Mouse (Mus musculus) liver, embryonic 15.5 days (tissue): Measurements from ENCODE around the gene Cmtm3. TPM values are rescaled to one million over a fixed set of nuclear protein-coding genes. Genes with fewer than 3 reads are reported as not detected.
A peak's percentile ranks its signal among the peaks of the same experiment; 100 is the strongest.

ENCODE experiments used
- ATAC-seq: fragments of 200-750 bp; cut with Nextera tagmentation; 2 replicates; pipeline ENCODE4 v1.8.0; 2017; ENCODE audit warnings: moderate number of reproducible peaks, mild to moderate bottlenecking, moderate library complexity; ENCODE audit not compliant: insufficient read depth
- H3K27ac ChIP-seq: fragments of 300-500 bp; sonication (generic); replicated peaks from 2 replicates; pipeline ENCODE4 v1.5.1; 2015; ENCODE audit warnings: mild to moderate bottlenecking, inconsistent platforms
- H3K27me3 ChIP-seq: fragments of 300-500 bp; sonication (generic); 2 replicates; pipeline ENCODE4 v1.6.1; 2015; ENCODE audit warnings: mild to moderate bottlenecking, inconsistent platforms
- H3K36me3 ChIP-seq: fragments of 300-500 bp; sonication (generic); replicated peaks from 2 replicates; pipeline ENCODE4 v1.6.1; 2015; ENCODE audit warnings: moderate library complexity, mild to moderate bottlenecking, inconsistent platforms
- H3K4me1 ChIP-seq: fragments of 300-500 bp; sonication (generic); replicated peaks from 2 replicates; pipeline ENCODE4 v1.6.1; 2015; ENCODE audit warnings: inconsistent platforms
- H3K4me2 ChIP-seq: fragments of 300-500 bp; sonication (generic); 2 replicates; pipeline ENCODE4 v1.6.1; 2015; ENCODE audit warnings: moderate library complexity, mild to moderate bottlenecking, inconsistent platforms
- H3K4me3 ChIP-seq: fragments of 300-500 bp; sonication (generic); replicated peaks from 2 replicates; pipeline ENCODE4 v1.5.1; 2015; ENCODE audit warnings: mild to moderate bottlenecking, inconsistent platforms
- H3K9ac ChIP-seq: fragments of 300-500 bp; sonication (generic); 2 replicates; pipeline ENCODE4 v1.6.1; 2015; ENCODE audit warnings: moderate library complexity, mild to moderate bottlenecking, inconsistent platforms
- H3K9me3 ChIP-seq: fragments of 300-500 bp; sonication (generic); replicated peaks from 2 replicates; pipeline ENCODE4 v1.6.1; 2016; ENCODE audit warnings: inconsistent platforms
- WGBS: fragments of 180-500 bp; shearing (Covaris S2); methylation state at CpG from one replicate; pipeline ENCODE4 v1.1.7; 2015; ENCODE audit warnings: mixed read lengths; ENCODE audit not compliant: insufficient replicate concordance; 5-methylcytosine and 5-hydroxymethylcytosine counted together
- polyA plus RNA-seq: library from polyadenylated mRNA; unstranded; fragments of >200 nt; fragmentation: Nextera tagmentation; extraction: Ambion mirVana; gene quantifications from 2 replicates; pipeline ENCODE4 v1.2.1, GENCODE M21; 2015

Cmtm3 gene
- polyA plus RNA-seq, 1 experiment from 2014 or later, result 18.5 TPM

DNA sequence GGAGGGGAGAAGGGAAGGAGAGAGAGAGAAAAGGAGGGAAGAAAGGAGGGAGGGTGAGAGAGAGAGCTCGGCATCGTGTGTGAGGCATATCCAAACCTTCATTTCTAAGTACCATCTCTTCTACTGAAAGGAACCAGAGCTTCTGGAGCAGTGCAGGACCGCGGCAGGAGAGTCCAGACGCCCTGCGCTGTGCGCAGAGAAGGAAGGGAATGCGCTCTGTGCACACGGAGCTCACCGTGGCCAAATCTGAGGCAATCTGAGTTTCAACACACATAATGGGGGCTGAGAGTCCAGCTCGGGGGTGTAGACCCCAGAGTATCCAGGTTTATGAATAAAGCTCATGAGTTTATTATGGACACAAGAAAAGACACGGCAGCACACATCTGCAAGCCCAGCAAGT is 30.4 kb downstream of the Cmtm3 start:
- H3K36me3 ChIP-seq, result no peaks in the 10 kb centered on the region
- WGBS, result 73% methylated on average over 12 of the region's 12 CpGs
- no peak overlapping the region for H3K27ac ChIP-seq
- H3K9ac ChIP-seq, result no peak overlapping the region
- H3K9me3 ChIP-seq, result no peaks in the 10 kb centered on the region
- H3K4me1 ChIP-seq, result 0 out of 2 replicates have a peak, but pooled peaks cover 3% of the 10 kb centered on the region
- no peak for ATAC-seq
- H3K4me3 ChIP-seq, result no peak overlapping the region
- no peaks in the 10 kb centered on the region for H3K27me3 ChIP-seq
- H3K4me2 ChIP-seq, result no peak overlapping the region

GRCm38 (mm10) chr8:104370071-104370470 is 30.9 kb downstream of the Cmtm3 start:
- no peaks in the 10 kb centered on the region for H3K36me3 ChIP-seq
- no peak overlapping the region for H3K4me2 ChIP-seq
- H3K9me3 ChIP-seq, result no peaks in the 10 kb centered on the region
- H3K4me1 ChIP-seq, result 0 out of 2 replicates have a peak, but pooled peaks cover 3% of the 10 kb centered on the region
- H3K27ac ChIP-seq, result no peak overlapping the region
- WGBS, result 56% methylated on average over 6 of the region's 6 CpGs
- no peaks in the 10 kb centered on the region for H3K27me3 ChIP-seq
- no peak overlapping the region for H3K4me3 ChIP-seq
- ATAC-seq, result no peak
- no peak overlapping the region for H3K9ac ChIP-seq

- Histone ChIP-seq H3K9me3 (no peaks in the 10 kb centered on the region), H3K4me1 (peaks cover 5% of the 10 kb centered on the region; the same call in 1 of the 2 replicates), H3K4me3 (no peak overlapping the region), H3K9ac (no peak overlapping the region), H3K27ac (no peak overlapping the region), H3K36me3 (no peaks in the 10 kb centered on the region), H3K27me3 (no peaks in the 10 kb centered on the region), H3K4me2 (no peak overlapping the region)
- no peak for ATAC-seq
- WGBS, result 65% methylated on average over 6 of the region's 6 CpGs
Measured at GRCm38 (mm10) chr8:104371121-104371520, 31.9 kb downstream of the Cmtm3 start.

GRCm38 (mm10) chr8:104373779-104374178 is 34.6 kb downstream of the Cmtm3 start:
- Histone ChIP-seq H3K4me3 (no peak overlapping the region), H3K9me3 (no peaks in the 10 kb centered on the region), H3K4me1 (peaks cover 5% of the 10 kb centered on the region; the same call in 1 of the 2 replicates), H3K9ac (no peak overlapping the region), H3K36me3 (no peaks in the 10 kb centered on the region), H3K27me3 (no peaks in the 10 kb centered on the region), H3K27ac (no peak overlapping the region), H3K4me2 (no peak overlapping the region)
- ATAC-seq, result no peak
- WGBS, result 67% methylated on average over 11 of the region's 11 CpGs

DNA sequence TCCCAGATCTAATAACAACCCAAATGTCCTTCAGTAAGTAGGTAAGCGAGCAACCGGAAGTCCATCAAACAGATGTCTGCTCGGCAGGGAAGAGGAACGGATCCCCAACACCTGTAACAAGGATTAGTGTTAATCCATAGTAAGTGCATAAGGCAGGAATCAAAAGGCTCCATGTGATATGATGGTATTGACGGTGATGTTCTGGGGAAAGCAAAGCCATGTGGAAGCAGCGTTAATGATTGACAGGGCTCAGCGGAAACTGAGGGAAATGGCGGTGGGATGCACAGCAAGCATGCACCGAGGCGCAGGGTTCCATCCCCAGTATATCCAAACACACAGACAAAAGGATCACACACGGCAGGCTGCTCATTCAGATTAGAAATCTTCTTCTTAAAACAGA is 35.1 kb downstream of the Cmtm3 start:
- Histone ChIP-seq H3K36me3 (no peaks in the 10 kb centered on the region), H3K4me3 (no peak overlapping the region), H3K4me1 (peaks cover 5% of the 10 kb centered on the region; the same call in 1 of the 2 replicates), H3K9me3 (no peaks in the 10 kb centered on the region), H3K27me3 (no peaks in the 10 kb centered on the region), H3K4me2 (no peak overlapping the region), H3K27ac (no peak overlapping the region), H3K9ac (no peak overlapping the region)
- ATAC-seq, result no peak
- WGBS, result 72% methylated on average over 11 of the region's 11 CpGs

- peak; percentile 63 for ATAC-seq
- no peaks in the 10 kb centered on the region for H3K9me3 ChIP-seq
- peak overlapping the region; percentile 20; the same call in 1 of the 2 replicates for H3K4me2 ChIP-seq
- H3K27ac ChIP-seq, result peak overlapping the region; percentile 51; the same call in 1 of the 2 replicates
- no peaks in the 10 kb centered on the region for H3K36me3 ChIP-seq
- no peak overlapping the region for H3K9ac ChIP-seq
- H3K4me1 ChIP-seq, result peaks cover 5% of the 10 kb centered on the region; the same call in 1 of the 2 replicates
- H3K27me3 ChIP-seq, result no peaks in the 10 kb centered on the region
- 52% methylated on average over 14 of the region's 14 CpGs for WGBS
- H3K4me3 ChIP-seq, result no peak overlapping the region
Measured at GRCm38 (mm10) chr8:104374864-104375846, 35.9 kb downstream of the Cmtm3 start.

DNA sequence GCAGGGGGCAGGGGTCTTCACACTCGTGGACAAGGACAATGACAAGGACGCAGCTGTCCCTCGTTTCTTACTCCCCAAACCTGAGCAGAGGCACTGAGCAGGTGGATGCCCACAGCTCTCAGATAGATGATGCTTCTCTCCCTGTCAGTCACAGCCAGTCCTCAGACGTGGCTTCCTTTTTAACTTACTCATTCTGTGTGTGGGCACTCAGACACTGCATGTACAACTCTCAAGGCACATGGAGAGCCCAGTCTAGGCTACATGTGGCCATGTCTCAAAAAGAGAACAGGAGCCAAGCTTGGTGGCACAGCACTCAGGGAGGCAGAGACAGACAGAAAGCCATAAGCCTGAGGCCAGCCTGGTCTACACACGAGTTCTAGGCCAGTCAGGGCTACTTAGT is 36.7 kb downstream of the Cmtm3 start:
- no peak overlapping the region for H3K9ac ChIP-seq
- H3K4me2 ChIP-seq, result no peak overlapping the region
- no peaks in the 10 kb centered on the region for H3K27me3 ChIP-seq
- WGBS, result 53% methylated on average over 5 of the region's 5 CpGs
- H3K9me3 ChIP-seq, result no peaks in the 10 kb centered on the region
- no peak overlapping the region for H3K4me3 ChIP-seq
- no peaks in the 10 kb centered on the region for H3K36me3 ChIP-seq
- ATAC-seq, result no peak
- H3K4me1 ChIP-seq, result peaks cover 5% of the 10 kb centered on the region; the same call in 1 of the 2 replicates
- 0 out of 2 replicates have a peak overlapping the region, but pooled peaks have one; percentile 51 for H3K27ac ChIP-seq

DNA sequence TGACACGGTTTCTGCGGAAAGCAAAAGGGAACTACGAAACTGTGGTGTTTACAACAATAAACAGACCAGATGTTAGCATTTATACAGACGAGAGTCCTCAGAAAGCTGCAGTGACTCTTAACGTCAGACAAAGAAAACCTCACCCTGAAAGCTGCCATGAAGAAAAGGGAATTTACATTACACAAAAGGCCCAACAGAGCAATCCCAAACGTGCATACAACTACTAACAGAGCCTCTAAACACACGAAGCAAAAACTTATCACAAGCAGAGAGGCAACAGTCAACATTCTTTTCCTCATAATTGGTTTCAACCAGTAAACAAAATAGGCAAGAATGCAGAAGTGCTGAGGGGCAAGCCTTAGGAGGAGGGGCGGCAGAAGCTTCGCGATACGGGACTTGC is 37.5 kb downstream of the Cmtm3 start:
- WGBS, result 68% methylated on average over 11 of the region's 11 CpGs
- ATAC-seq, result no peak
- no peak overlapping the region for H3K27ac ChIP-seq
- H3K9ac ChIP-seq, result no peak overlapping the region
- no peaks in the 10 kb centered on the region for H3K9me3 ChIP-seq
- H3K4me3 ChIP-seq, result no peak overlapping the region
- H3K4me2 ChIP-seq, result no peak overlapping the region
- H3K27me3 ChIP-seq, result no peaks in the 10 kb centered on the region
- no peaks in the 10 kb centered on the region for H3K36me3 ChIP-seq
- peaks cover 5% of the 10 kb centered on the region; the same call in 1 of the 2 replicates for H3K4me1 ChIP-seq

GRCm38 (mm10) chr8:104379301-104379836 is 40.2 kb downstream of the Cmtm3 start:
- no peaks in the 10 kb centered on the region for H3K36me3 ChIP-seq
- no peak overlapping the region for H3K27ac ChIP-seq
- no peaks in the 10 kb centered on the region for H3K9me3 ChIP-seq
- no peaks in the 10 kb centered on the region for H3K27me3 ChIP-seq
- peaks cover 9% of the 10 kb centered on the region; the same call in 1 of the 2 replicates for H3K4me1 ChIP-seq
- 76% methylated on average over 10 of the region's 10 CpGs for WGBS
- no peak for ATAC-seq
- H3K4me2 ChIP-seq, result no peak overlapping the region
- H3K9ac ChIP-seq, result no peak overlapping the region
- H3K4me3 ChIP-seq, result no peak overlapping the region

GRCm38 (mm10) chr8:104380269-104380668 is 41.1 kb downstream of the Cmtm3 start:
- WGBS, result 58% methylated on average over 7 of the region's 7 CpGs
- no peak overlapping the region for H3K27ac ChIP-seq
- no peak overlapping the region for H3K9ac ChIP-seq
- no peaks in the 10 kb centered on the region for H3K36me3 ChIP-seq
- H3K4me2 ChIP-seq, result no peak overlapping the region
- H3K27me3 ChIP-seq, result no peaks in the 10 kb centered on the region
- peaks cover 10% of the 10 kb centered on the region; the same call in 1 of the 2 replicates for H3K4me1 ChIP-seq
- H3K4me3 ChIP-seq, result no peak overlapping the region
- ATAC-seq, result no peak
- no peaks in the 10 kb centered on the region for H3K9me3 ChIP-seq

- WGBS, result 70% methylated on average over 5 of the region's 5 CpGs
- no peak for ATAC-seq
- Histone ChIP-seq H3K4me2 (no peak overlapping the region), H3K27ac (no peak overlapping the region), H3K9ac (no peak overlapping the region), H3K4me1 (peaks cover 5% of the 10 kb centered on the region; the same call in 1 of the 2 replicates), H3K4me3 (no peak overlapping the region), H3K9me3 (no peaks in the 10 kb centered on the region), H3K27me3 (no peaks in the 10 kb centered on the region), H3K36me3 (no peaks in the 10 kb centered on the region)
Measured at GRCm38 (mm10) chr8:104380961-104381411, 41.8 kb downstream of the Cmtm3 start.
